20 mouse cellular contexts compared by ENCODE assay signal in the genomic region with DNA sequence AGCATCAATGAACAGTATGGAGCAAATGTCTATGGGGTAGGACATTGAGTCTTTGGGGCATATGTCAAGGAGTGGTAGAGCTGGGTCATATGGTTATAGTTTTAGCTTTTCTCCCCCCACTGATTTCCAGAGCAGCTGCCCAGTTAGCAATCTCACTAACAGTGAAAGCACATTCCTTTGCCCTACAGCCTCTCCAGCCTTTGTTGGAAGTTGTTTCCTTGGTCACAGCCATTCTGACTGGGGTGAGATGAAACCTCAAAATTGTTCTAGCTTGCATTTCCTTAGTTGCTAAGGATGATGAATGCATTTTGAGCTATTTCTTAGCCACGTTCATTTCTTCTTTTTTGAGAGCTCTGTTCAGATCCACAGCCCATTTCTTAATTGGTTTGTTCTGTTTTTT.
DNase-seq lines count a peak whose midpoint lies in the region; ATAC-seq and TF ChIP-seq lines count a peak whose summit lies in the region.
"Had no signal": no experiment of that assay in that cellular context is flagged by ENCODE, and none has a peak within 500 bp of the region (broad histone marks: within the 10 kb centered on the region; RNA-seq: fewer than 3 reads in every experiment).

No protein-coding gene starts in this region.

- CTCF ChIA-PET in Patski (lab: Charles Lee), result interaction anchor here (1.1 to 2.3 kb wide), 8 partner anchors 11 to 343 kb away, joined by 3 to 9 read pairs (median 6); a partner anchor contains a TSS

- no peak for DNase-seq in kidney, adult 2 months
- peak; percentile 28 for DNase-seq in Patski (ENCODE audit: low read depth, low spot score)
- no peak for DNase-seq in frontal cortex, postnatal 14 days (ENCODE audit: low spot score in 2 of 2)
- DNase-seq in gastrocnemius, postnatal 14 days, result no peak
- DNase-seq: adrenal gland, postnatal 14 days; cerebellum, adult 11-12 months; cerebellum, adult 9-10 months; cerebellum, postnatal 25 days; gastrocnemius, postnatal 25 days; heart, postnatal 10 days; heart, postnatal 4 days had no signal

- H3K9ac ChIP-seq in kidney, embryonic 16.5 days (replicated peaks; ENCODE audit: low read length), result no peak overlapping the region
- no peak overlapping the region for H3K9ac ChIP-seq in limb, embryonic 13.5 days
- H3K9ac ChIP-seq: embryonic facial prominence, embryonic 13.5 days; forebrain, embryonic 15.5 days; hindbrain, embryonic 12.5 days had no signal

- WGBS in kidney, embryonic 16.5 days, result 65% methylated on average over 1 of the region's 1 CpGs
- 52% methylated on average over 1 of the region's 1 CpGs for WGBS in kidney, adult 2 months
- WGBS in limb, embryonic 13.5 days, result 67% methylated on average over 1 of the region's 1 CpGs

- no peaks in the 10 kb centered on the region for H3K9me3 ChIP-seq in kidney, embryonic 16.5 days (ENCODE audit: low read length)
- H3K9me3 ChIP-seq in limb, embryonic 13.5 days, result no peaks in the 10 kb centered on the region
- H3K9me3 ChIP-seq: embryonic facial prominence, embryonic 13.5 days; forebrain, embryonic 15.5 days; heart, embryonic 10.5 days; hindbrain, embryonic 12.5 days had no signal

- POLR2A ChIA-PET in Patski (lab: Charles Lee), result no interaction called here

- H3K4me3 ChIP-seq in kidney, embryonic 16.5 days (ENCODE audit: low read length), result no peak overlapping the region
- no peak overlapping the region for H3K4me3 ChIP-seq in kidney, adult 2 months (ENCODE audit: insufficient read depth, low read depth, low read length)
- no peak overlapping the region for H3K4me3 ChIP-seq in limb, embryonic 13.5 days
- H3K4me3 ChIP-seq: embryonic facial prominence, embryonic 13.5 days; erythroblast, embryonic 14.5 days; forebrain, embryonic 15.5 days; heart, embryonic 10.5 days; hindbrain, embryonic 12.5 days had no signal

- no peak for TF ChIP-seq POLR2A in kidney, adult 2 months (IDR thresholded peaks at IDR 0.05; ENCODE audit: low read depth, low read length)

- intact Hi-C loops in gastrocnemius, postnatal 14 days (cut with DNase I; ENCODE audit: low total_unique reads), result no loop called here

- TF ChIP-seq CTCF in kidney, adult 2 months (conservative IDR thresholded peaks at IDR 0.05; ENCODE audit: insufficient read depth, insufficient read length, low read depth, low read length), result no peak
- no peak for TF ChIP-seq CTCF in Patski (IDR thresholded peaks at IDR 0.05)

- 0 out of 2 replicates have a peak, but pooled peaks cover 6% of the 10 kb centered on the region for H3K4me1 ChIP-seq in kidney, embryonic 16.5 days (ENCODE audit: insufficient read depth, low read length)
- no peaks in the 10 kb centered on the region for H3K4me1 ChIP-seq in kidney, adult 2 months (ENCODE audit: control insufficient read depth, insufficient read depth, low read length)
- H3K4me1 ChIP-seq in limb, embryonic 13.5 days, result peaks cover 32% of the 10 kb centered on the region

- no peaks in the 10 kb centered on the region for H3K27me3 ChIP-seq in kidney, embryonic 16.5 days (ENCODE audit: insufficient read depth, low read length)
- no peaks in the 10 kb centered on the region for H3K27me3 ChIP-seq in kidney, adult 2 months (replicated peaks; ENCODE audit: control insufficient read depth, insufficient read depth, low read length)
- H3K27me3 ChIP-seq in Patski, result no peaks in the 10 kb centered on the region
- no peaks in the 10 kb centered on the region for H3K27me3 ChIP-seq in limb, embryonic 13.5 days
- H3K27me3 ChIP-seq: embryonic facial prominence, embryonic 13.5 days; hindbrain, embryonic 12.5 days had no signal

- H3K4me2 ChIP-seq in kidney, embryonic 16.5 days (replicated peaks; ENCODE audit: low read depth, low read length), result no peak overlapping the region
- no peak overlapping the region for H3K4me2 ChIP-seq in limb, embryonic 13.5 days (replicated peaks)
- H3K4me2 ChIP-seq: embryonic facial prominence, embryonic 13.5 days; forebrain, embryonic 15.5 days; hindbrain, embryonic 12.5 days had no signal

- peak overlapping the region; percentile 45; the same call in 1 of the 2 replicates for H3K27ac ChIP-seq in kidney, embryonic 16.5 days (ENCODE audit: low read length)
- H3K27ac ChIP-seq in kidney, adult 2 months (ENCODE audit: insufficient read depth, low read depth, low read length), result no peak overlapping the region
- H3K27ac ChIP-seq in limb, embryonic 13.5 days, result peak overlapping the region; percentile 73; the same call in 1 of the 2 replicates
- H3K27ac ChIP-seq: forebrain, embryonic 15.5 days; heart, embryonic 10.5 days; hindbrain, embryonic 12.5 days had no signal

- ATAC-seq in kidney, embryonic 16.5 days (ENCODE audit: low FRiP score, low TSS enrichment), result no peak
- peak; percentile 55 for ATAC-seq in Patski
- no peak for ATAC-seq in limb, embryonic 13.5 days (ENCODE audit: low FRiP score, low read depth)
- ATAC-seq: forebrain, embryonic 15.5 days; hindbrain, embryonic 16.5 days; inflammation-experienced regulatory T-cells, adult 6 months had no signal

- in situ Hi-C loops in Patski (cut with MboI; ENCODE audit: low pct_unique_long_range_greater_than_20kb), result no loop called here

- no peaks in the 10 kb centered on the region for H3K36me3 ChIP-seq in kidney, embryonic 16.5 days (ENCODE audit: insufficient read depth, low read length)
- no peaks in the 10 kb centered on the region for H3K36me3 ChIP-seq in kidney, adult 2 months (ENCODE audit: control insufficient read depth, insufficient read depth, low read length)
- no peaks in the 10 kb centered on the region for H3K36me3 ChIP-seq in limb, embryonic 13.5 days
- H3K36me3 ChIP-seq: embryonic facial prominence, embryonic 13.5 days; forebrain, embryonic 15.5 days; heart, embryonic 10.5 days; hindbrain, embryonic 12.5 days had no signal
